Mouse (Mus musculus) left cerebral cortex, postnatal 25 days (tissue): ENCODE data around the gene Igsf9. TPM values are rescaled to one million over a fixed set of nuclear protein-coding genes. Genes with fewer than 3 reads are reported as not detected.

Source experiments
- DNase-seq, 2 experiments: peaks; one replicate each; pipeline ENCODE4 v3.0.0; 2022; ENCODE audit warnings: low spot score in 2 of 2, mixed read lengths in 1 of 2
- intact Hi-C: fragments of 180-260 bp; cut with DNase I; formaldehyde crosslinking; loops from one replicate; pipeline ENCODE4 v1.15.1; 2025
- total RNA-seq, 2 experiments: library from RNA; stranded (reverse); gene quantifications; 2 replicates each; pipeline ENCODE4 v1.2.3; 2021

Gene Igsf9
- total RNA-seq, 2 experiments from 2014 or later = 8.7 to 11.1 TPM

- no peak for DNase-seq
- intact Hi-C loops = no loop called here
These were observed 28.9 kb downstream of the Igsf9 start for GRCm38 (mm10) chr1:172510421-172510972.

- DNase-seq = no peak
- intact Hi-C loops = no loop called here
These were observed 31.4 kb downstream of the Igsf9 start for GRCm38 (mm10) chr1:172512962-172513361.

GRCm38 (mm10) chr1:172513525-172514212 is 32.1 kb downstream of the Igsf9 start:
- peak in 1 of 2 experiments; percentile 45 for DNase-seq
- intact Hi-C loops = no loop called here

- intact Hi-C loops = no loop called here
- no peak for DNase-seq
These were observed 32.6 kb downstream of the Igsf9 start for GRCm38 (mm10) chr1:172514213-172514529.

GRCm38 (mm10) chr1:172514551-172515268 is 33.1 kb downstream of the Igsf9 start:
- intact Hi-C loops = no loop called here
- DNase-seq = no peak

GRCm38 (mm10) chr1:172515396-172515795 is 33.8 kb downstream of the Igsf9 start:
- intact Hi-C loops = no loop called here
- DNase-seq = no peak

GRCm38 (mm10) chr1:172518013-172518412 is 36.4 kb downstream of the Igsf9 start:
- no peak for DNase-seq
- intact Hi-C loops = no loop called here

- DNase-seq = no peak
- intact Hi-C loops = loop anchor here (10.0 kb wide), 1 partner anchor 805 kb away; no protein-coding TSS in a partner anchor
These were observed 38.1 kb downstream of the Igsf9 start for GRCm38 (mm10) chr1:172519644-172520043.

GRCm38 (mm10) chr1:172520576-172521440 is 39.2 kb downstream of the Igsf9 start, which contains the start of gene Cfap45:
Gene Cfap45, plus strand, starts transcription at chr1:172520801.
- peak; percentile 79 to 88 for DNase-seq
- intact Hi-C loops = loop anchor here (10.0 kb wide), 1 partner anchor 804 kb away; no protein-coding TSS in a partner anchor

GRCm38 (mm10) chr1:172522524-172522923 is 40.9 kb downstream of the Igsf9 start:
- intact Hi-C loops = loop anchor here (10.0 kb wide), 1 partner anchor 802 kb away; no protein-coding TSS in a partner anchor

GRCm38 (mm10) chr1:172523699-172524101 is 42.1 kb downstream of the Igsf9 start:
- intact Hi-C loops = loop anchor here (10.0 kb wide), 1 partner anchor 801 kb away; no protein-coding TSS in a partner anchor
- no peak for DNase-seq

More at GRCm38 (mm10) chr1:172522524-172522923, 40.9 kb downstream of the Igsf9 start:
- DNase-seq = no peak

- intact Hi-C loops = loop anchor here (5.0 to 10.0 kb wide), 2 partner anchors 800 to 872 kb away; no protein-coding TSS in a partner anchor
These were observed 43.6 kb downstream of the Igsf9 start for GRCm38 (mm10) chr1:172525027-172525764.

GRCm38 (mm10) chr1:172525971-172526370 is 44.4 kb downstream of the Igsf9 start:
- intact Hi-C loops = loop anchor here (5.0 to 10.0 kb wide), 2 partner anchors 799 to 871 kb away; no protein-coding TSS in a partner anchor
- DNase-seq = no peak

More at GRCm38 (mm10) chr1:172525027-172525764, 43.6 kb downstream of the Igsf9 start:
- DNase-seq = peak in 1 of 2 experiments; percentile 40

- no peak for DNase-seq
- intact Hi-C loops = loop anchor here (5.0 to 10.0 kb wide), 2 partner anchors 798 to 871 kb away; no protein-coding TSS in a partner anchor
These were observed 44.9 kb downstream of the Igsf9 start for GRCm38 (mm10) chr1:172526380-172527081.

GRCm38 (mm10) chr1:172527431-172527830 is 45.8 kb downstream of the Igsf9 start:
- no peak for DNase-seq
- intact Hi-C loops = loop anchor here (5.0 to 10.0 kb wide), 2 partner anchors 797 to 870 kb away; no protein-coding TSS in a partner anchor

- intact Hi-C loops = loop anchor here (1.0 to 10.0 kb wide), 5 partner anchors 34 to 869 kb away; no protein-coding TSS in a partner anchor
- peak; percentile 84 to 89 for DNase-seq
These were observed 47.1 kb downstream of the Igsf9 start for GRCm38 (mm10) chr1:172528701-172529100.

- no peak for DNase-seq
- intact Hi-C loops = no loop called here
These were observed 49.1 kb downstream of the Igsf9 start for GRCm38 (mm10) chr1:172530544-172531220.
